Mouse (Mus musculus): ENCODE results near the gene Gnat3. TPM values are rescaled to one million over a fixed set of nuclear protein-coding genes. Genes with fewer than 3 reads are reported as not detected.

Gene Gnat3
- not detected for total RNA-seq (2023)

DNA sequence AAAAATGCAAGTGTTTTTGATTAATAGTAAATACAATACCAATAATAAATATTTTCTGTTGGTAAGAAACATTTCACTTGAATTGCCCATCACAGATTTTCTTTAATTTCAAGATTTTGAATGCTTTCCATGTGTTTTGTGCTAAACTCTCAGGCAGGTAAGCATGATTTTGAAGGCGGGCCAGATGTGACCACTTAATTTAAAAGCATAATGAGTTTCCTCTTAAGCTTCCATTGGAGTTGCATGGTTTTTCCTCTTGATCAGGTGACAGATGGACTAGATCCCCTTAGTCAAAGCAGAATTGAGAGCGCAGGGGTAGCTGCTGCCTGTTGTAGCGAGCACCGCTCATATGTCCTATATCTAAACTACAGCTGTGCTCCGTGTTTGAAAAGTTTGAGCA, at the start of gene Gnat3:
Gene Gnat3, plus strand, starts transcription at position 301 of the 400 bp plus-strand sequence.

Other genes starting within 250 kb of the Gnat3 start
- gene Cd36, start 73.7 kb upstream of the Gnat3 start, total RNA-seq (2023), result under 1 TPM; 0.67 to 0.95 TPM